Mouse (Mus musculus): ENCODE results near the gene Nat8f2.
"Not testable (repeated sequence)": the region's sequence is repeated elsewhere in the genome, so short reads cannot be mapped to it uniquely, and the experiment has no call there.

The Nat8f2 gene

GRCm38 (mm10) chr6:85869006-85869405 is at the start of gene Nat8f2:
Gene Nat8f2 (minus strand): TSS chr6:85869158.
- in situ Hi-C loops (cut with MboI; ENCODE audit: low sequenced_read_pairs): not testable (repeated sequence)

GRCm38 (mm10) chr6:85918341-85918740 is 49.4 kb upstream of the Nat8f2 start:
- in situ Hi-C loops (cut with MboI; ENCODE audit: low sequenced_read_pairs): not testable (repeated sequence)

- in situ Hi-C loops (cut with MboI; ENCODE audit: low sequenced_read_pairs): no loop called here
Observed at GRCm38 (mm10) chr6:85916596-85916995, 47.6 kb upstream of the Nat8f2 start.

GRCm38 (mm10) chr6:85915539-85916513 is 46.9 kb upstream of the Nat8f2 start, which contains the start of gene Nat8f1:
Gene Nat8f1 (minus strand): TSS chr6:85915687.
- in situ Hi-C loops (cut with MboI; ENCODE audit: low sequenced_read_pairs): not testable (repeated sequence)

- in situ Hi-C loops (cut with MboI; ENCODE audit: low sequenced_read_pairs): no loop called here
Observed at GRCm38 (mm10) chr6:85915141-85915538, 46.2 kb upstream of the Nat8f2 start.

- in situ Hi-C loops (cut with MboI; ENCODE audit: low sequenced_read_pairs): no loop called here
Observed at GRCm38 (mm10) chr6:85911587-85911986, 42.6 kb upstream of the Nat8f2 start, which contains the start of gene Tprkb. Gene Tprkb (plus strand): TSS chr6:85911865.

- in situ Hi-C loops (cut with MboI; ENCODE audit: low sequenced_read_pairs): no loop called here
Observed at GRCm38 (mm10) chr6:85909704-85910103, 40.7 kb upstream of the Nat8f2 start.

- in situ Hi-C loops (cut with MboI; ENCODE audit: low sequenced_read_pairs): no loop called here
Observed at GRCm38 (mm10) chr6:85908341-85908740, 39.4 kb upstream of the Nat8f2 start.

GRCm38 (mm10) chr6:85906911-85907351 is 38.0 kb upstream of the Nat8f2 start:
- in situ Hi-C loops (cut with MboI; ENCODE audit: low sequenced_read_pairs): not testable (repeated sequence)

GRCm38 (mm10) chr6:85904642-85905061 is 35.7 kb upstream of the Nat8f2 start, which contains the start of gene Nat8f4:
Gene Nat8f4 (minus strand): TSS chr6:85904884.
- in situ Hi-C loops (cut with MboI; ENCODE audit: low sequenced_read_pairs): not testable (repeated sequence)

GRCm38 (mm10) chr6:85902303-85902702 is 33.3 kb upstream of the Nat8f2 start:
- in situ Hi-C loops (cut with MboI; ENCODE audit: low sequenced_read_pairs): no loop called here

GRCm38 (mm10) chr6:85898596-85899475 is 29.9 kb upstream of the Nat8f2 start:
- in situ Hi-C loops (cut with MboI; ENCODE audit: low sequenced_read_pairs): not testable (repeated sequence)

- in situ Hi-C loops (cut with MboI; ENCODE audit: low sequenced_read_pairs): not testable (repeated sequence)
Observed at GRCm38 (mm10) chr6:85895061-85895648, 26.2 kb upstream of the Nat8f2 start.

GRCm38 (mm10) chr6:85888961-85889360 is 20.0 kb upstream of the Nat8f2 start:
- in situ Hi-C loops (cut with MboI; ENCODE audit: low sequenced_read_pairs): no loop called here

GRCm38 (mm10) chr6:85884311-85884710 is 15.4 kb upstream of the Nat8f2 start:
- in situ Hi-C loops (cut with MboI; ENCODE audit: low sequenced_read_pairs): no loop called here

GRCm38 (mm10) chr6:85883246-85883645 is 14.3 kb upstream of the Nat8f2 start:
- in situ Hi-C loops (cut with MboI; ENCODE audit: low sequenced_read_pairs): not testable (repeated sequence)

- in situ Hi-C loops (cut with MboI; ENCODE audit: low sequenced_read_pairs): no loop called here
Observed at GRCm38 (mm10) chr6:85867726-85868690, 950 bp downstream of the Nat8f2 start.

GRCm38 (mm10) chr6:85866995-85867394 is 2.0 kb downstream of the Nat8f2 start:
- in situ Hi-C loops (cut with MboI; ENCODE audit: low sequenced_read_pairs): not testable (repeated sequence)

GRCm38 (mm10) chr6:85866166-85866565 is 2.8 kb downstream of the Nat8f2 start:
- in situ Hi-C loops (cut with MboI; ENCODE audit: low sequenced_read_pairs): not testable (repeated sequence)

Measured in CH12F3 (cell line).